Mouse (Mus musculus): ENCODE results near the gene Mycs. TPM values are rescaled to one million over a fixed set of nuclear protein-coding genes. Genes with fewer than 3 reads are reported as not detected.
A peak's percentile ranks its signal among the peaks of the same experiment; 100 is the strongest.

Mycs gene
- polyA plus RNA-seq (2014; fragmentation: Nextera tagmentation; extraction: Ambion mirVana), result not detected in 2 replicates

GRCm38 (mm10) chrX:5469165-5469564, at the start of gene Mycs:
Gene Mycs, minus strand, starts transcription at chrX:5469265.
- no peak within 1 kb of the TSS for H3K27ac ChIP-seq (ENCODE audit: low read depth, low read length)
- H3K9me3 ChIP-seq (ENCODE audit: control insufficient read depth, low read length), result no peaks in the 10 kb centered on the region
- H3K9ac ChIP-seq (ENCODE audit: low read depth, low read length), result no peak within 1 kb of the TSS
- WGBS, result 87% methylated on average over 3 of the region's 3 CpGs
- ATAC-seq (replicated peaks; ENCODE audit: low FRiP score), result no peak
- H3K4me1 ChIP-seq (replicated peaks; ENCODE audit: control insufficient read depth, insufficient read depth, low read length), result no peaks in the 10 kb centered on the region
- DNase-seq (ENCODE audit: low spot score), result no peak
- no peak within 1 kb of the TSS for H3K4me2 ChIP-seq
- H3K4me3 ChIP-seq (ENCODE audit: low read depth, low read length), result no peak within 1 kb of the TSS
- H3K27me3 ChIP-seq (replicated peaks; ENCODE audit: control insufficient read depth, insufficient read depth, low read length), result no peaks in the 10 kb centered on the region
- no peaks in the 10 kb centered on the region for H3K36me3 ChIP-seq (ENCODE audit: control insufficient read depth, insufficient read depth, low read length)

- no peak for DNase-seq (ENCODE audit: low spot score)
- H3K9ac ChIP-seq (ENCODE audit: low read depth, low read length), result no peak overlapping the region
- H3K4me2 ChIP-seq, result peak overlapping the region; percentile 25
- WGBS, result 14% methylated on average over 24 of the region's 24 CpGs
- no peaks in the 10 kb centered on the region for H3K36me3 ChIP-seq (ENCODE audit: control insufficient read depth, insufficient read depth, low read length)
- no peaks in the 10 kb centered on the region for H3K9me3 ChIP-seq (ENCODE audit: control insufficient read depth, low read length)
- H3K4me3 ChIP-seq (ENCODE audit: low read depth, low read length), result no peak overlapping the region
- no peaks in the 10 kb centered on the region for H3K27me3 ChIP-seq (replicated peaks; ENCODE audit: control insufficient read depth, insufficient read depth, low read length)
- no peaks in the 10 kb centered on the region for H3K4me1 ChIP-seq (replicated peaks; ENCODE audit: control insufficient read depth, insufficient read depth, low read length)
- H3K27ac ChIP-seq (ENCODE audit: low read depth, low read length), result no peak overlapping the region
- no peak for ATAC-seq (replicated peaks; ENCODE audit: low FRiP score)
Observed at GRCm38 (mm10) chrX:5468022-5468421, 1.0 kb downstream of the Mycs start.

Other genes with a start within 250 kb of the Mycs start
- gene Btbd35f7, start 199.8 kb upstream of the Mycs start, polyA plus RNA-seq (2014; fragmentation: Nextera tagmentation; extraction: Ambion mirVana), result not detected in 2 replicates